Mouse (Mus musculus) heart, embryonic 13.5 days (tissue): Measurements from ENCODE around the gene Abcc4. TPM values are rescaled to one million over a fixed set of nuclear protein-coding genes. Genes with fewer than 3 reads are reported as not detected.

ENCODE experiments used
- ATAC-seq: fragments of 200-750 bp; cut with Nextera tagmentation; 2 replicates; pipeline ENCODE4 v1.8.0; 2017; ENCODE audit warnings: moderate TSS enrichment; ENCODE audit not compliant: insufficient number of reproducible peaks, low FRiP score, low TSS enrichment; ENCODE audit errors: extremely low read depth
- H3K27ac ChIP-seq: fragments of 300-500 bp; sonication (generic); replicated peaks from 2 replicates; pipeline ENCODE4 v1.5.1; 2015; ENCODE audit warnings: moderate library complexity, mild to moderate bottlenecking, inconsistent platforms
- H3K27me3 ChIP-seq: fragments of 300-500 bp; sonication (generic); replicated peaks from 2 replicates; pipeline ENCODE4 v1.6.1; 2015; ENCODE audit warnings: mild to moderate bottlenecking, inconsistent platforms
- H3K36me3 ChIP-seq: fragments of 300-500 bp; sonication (generic); 2 replicates; pipeline ENCODE4 v1.6.1; 2015; ENCODE audit warnings: mild to moderate bottlenecking, inconsistent platforms
- H3K4me1 ChIP-seq: fragments of 300-500 bp; sonication (generic); 2 replicates; pipeline ENCODE4 v1.6.1; 2015; ENCODE audit warnings: inconsistent platforms
- H3K4me2 ChIP-seq: fragments of 300-500 bp; sonication (generic); 2 replicates; pipeline ENCODE4 v1.6.1; 2015; ENCODE audit warnings: inconsistent platforms, mild to moderate bottlenecking, moderate library complexity
- H3K4me3 ChIP-seq: fragments of 300-500 bp; sonication (generic); 2 replicates; pipeline ENCODE4 v1.5.1; 2015; ENCODE audit warnings: moderate library complexity, mild to moderate bottlenecking, inconsistent platforms
- H3K9ac ChIP-seq: fragments of 300-500 bp; sonication (generic); 2 replicates; pipeline ENCODE4 v1.6.1; 2015; ENCODE audit warnings: inconsistent platforms, mild to moderate bottlenecking, moderate library complexity
- H3K9me3 ChIP-seq: fragments of 300-500 bp; sonication (generic); 2 replicates; pipeline ENCODE4 v1.6.1; 2016; ENCODE audit warnings: inconsistent platforms
- WGBS: fragments of 180-500 bp; shearing (Covaris S2); methylation state at CpG from one replicate; pipeline ENCODE4 v1.1.7; 2015; ENCODE audit warnings: mixed read lengths; 5-methylcytosine and 5-hydroxymethylcytosine counted together
- polyA plus RNA-seq: library from polyadenylated mRNA; unstranded; fragments of >200 nt; fragmentation: Nextera tagmentation; extraction: Ambion mirVana; gene quantifications from 2 replicates; pipeline ENCODE4 v1.2.1, GENCODE M21; 2015

Gene Abcc4
- polyA plus RNA-seq, 1 experiment from 2014 or later, result 1.8 TPM

DNA sequence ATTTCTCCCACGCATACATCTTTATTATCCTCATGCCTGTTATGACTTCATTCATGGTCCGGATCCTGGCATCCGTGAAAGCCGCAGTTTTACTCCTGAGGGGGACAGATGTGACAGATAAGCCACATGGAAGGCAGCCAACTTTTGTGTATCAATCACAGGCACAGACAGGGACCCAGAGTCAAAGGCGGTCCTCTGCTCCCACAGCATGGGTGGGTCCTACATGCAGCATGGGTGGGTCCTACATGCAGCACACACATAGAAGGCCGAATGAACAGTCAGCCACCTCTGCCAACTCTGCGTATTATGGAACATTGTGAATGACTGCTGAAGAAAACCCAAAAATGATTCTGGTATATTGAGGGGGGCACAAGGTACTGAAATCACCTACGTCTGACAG, 76.4 kb downstream of the Abcc4 start:
- no peak overlapping the region for H3K4me3 ChIP-seq
- no peaks in the 10 kb centered on the region for H3K27me3 ChIP-seq
- no peaks in the 10 kb centered on the region for H3K36me3 ChIP-seq
- no peaks in the 10 kb centered on the region for H3K4me1 ChIP-seq
- no peak overlapping the region for H3K9ac ChIP-seq
- no peaks in the 10 kb centered on the region for H3K9me3 ChIP-seq
- no peak overlapping the region for H3K4me2 ChIP-seq
- no peak for ATAC-seq
- no peak overlapping the region for H3K27ac ChIP-seq
- WGBS, result 78% methylated on average over 8 of the region's 8 CpGs

DNA sequence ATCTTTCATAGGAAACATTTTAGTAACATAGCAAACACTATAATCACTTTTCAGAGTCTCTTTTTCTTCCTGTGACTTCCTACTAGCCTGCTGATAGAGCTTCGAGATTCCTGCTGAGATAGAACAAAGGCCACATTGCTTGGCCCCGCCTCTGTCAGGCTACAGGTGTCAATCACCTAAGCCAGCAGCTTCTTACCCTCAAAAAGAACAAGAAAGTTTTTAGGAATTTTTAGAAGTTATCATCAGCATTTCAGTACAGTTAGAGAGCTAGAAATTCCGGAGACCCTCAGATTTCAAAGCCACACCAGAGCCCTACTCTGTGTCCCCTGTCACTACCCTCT, 84.6 kb downstream of the Abcc4 start:
- no peak for ATAC-seq
- 55% methylated on average over 3 of the region's 3 CpGs for WGBS
- Histone ChIP-seq H3K36me3 (no peaks in the 10 kb centered on the region), H3K4me3 (no peak overlapping the region), H3K4me2 (no peak overlapping the region), H3K4me1 (peaks cover 12% of the 10 kb centered on the region), H3K27me3 (no peaks in the 10 kb centered on the region), H3K27ac (no peak overlapping the region), H3K9ac (no peak overlapping the region), H3K9me3 (no peaks in the 10 kb centered on the region)

DNA sequence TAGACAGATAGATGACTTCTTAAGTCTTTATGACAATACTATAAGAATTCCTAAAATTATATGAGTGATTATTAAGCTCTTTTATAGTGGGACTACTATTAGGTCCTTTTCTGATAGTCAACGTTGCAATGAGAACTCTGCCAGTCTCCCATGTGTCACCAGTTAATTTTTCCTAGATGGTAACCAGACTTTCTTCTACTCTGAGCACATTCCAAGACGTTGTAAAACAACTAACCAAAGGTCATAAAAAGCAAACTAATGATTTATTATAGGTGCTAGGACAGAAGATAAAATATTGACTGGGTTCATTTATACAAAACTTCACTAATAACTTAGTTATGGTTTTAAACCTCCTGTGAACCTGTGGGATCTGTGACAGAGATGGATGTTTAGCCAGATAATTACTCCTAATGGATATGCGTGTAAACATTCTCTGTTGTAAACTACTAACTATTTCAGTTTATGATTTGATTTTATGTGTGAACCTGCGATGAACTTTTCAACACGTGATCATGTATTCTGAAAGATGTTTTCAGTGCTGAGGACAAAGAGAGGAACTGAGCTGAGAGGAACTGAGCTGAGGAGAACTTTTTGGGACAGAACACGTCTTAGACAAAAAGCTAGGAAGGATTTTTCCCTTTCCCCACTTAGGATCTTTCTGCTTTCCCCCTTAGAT, 85.1 kb downstream of the Abcc4 start:
- H3K9me3 ChIP-seq, result no peaks in the 10 kb centered on the region
- ATAC-seq, result no peak
- no peaks in the 10 kb centered on the region for H3K27me3 ChIP-seq
- H3K36me3 ChIP-seq, result no peaks in the 10 kb centered on the region
- WGBS, result 79% methylated on average over 6 of the region's 6 CpGs
- no peak overlapping the region for H3K4me3 ChIP-seq
- H3K27ac ChIP-seq, result no peak overlapping the region
- no peak overlapping the region for H3K9ac ChIP-seq
- H3K4me2 ChIP-seq, result no peak overlapping the region
- H3K4me1 ChIP-seq, result peaks cover 12% of the 10 kb centered on the region

DNA sequence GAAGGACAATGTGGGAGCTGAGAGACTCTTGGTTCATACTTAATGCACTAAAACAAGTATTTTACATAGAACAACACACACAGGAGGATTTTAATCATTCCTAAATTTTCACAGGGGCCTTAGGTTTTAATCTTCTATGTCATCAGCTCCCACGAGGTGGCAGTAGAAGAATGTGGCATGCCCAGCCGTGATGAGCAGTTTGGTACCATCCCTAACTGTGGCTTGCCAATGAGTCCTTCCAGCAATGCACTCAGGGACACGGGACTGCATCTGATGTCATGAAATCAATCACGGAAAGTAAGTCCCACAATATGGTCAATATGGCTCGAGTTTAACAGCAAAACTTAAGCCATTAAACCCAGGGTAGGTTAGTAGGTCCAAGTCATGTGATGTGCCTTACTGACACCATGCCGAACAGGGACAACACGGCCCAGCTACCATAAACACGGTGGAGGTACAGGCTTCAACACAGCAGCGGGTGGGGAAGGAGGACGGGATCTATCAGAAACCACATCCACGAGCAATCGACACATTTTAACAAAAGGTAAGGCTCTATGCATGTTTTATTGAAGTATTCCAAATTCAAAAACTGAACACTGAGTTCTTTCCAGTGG, 89.2 kb downstream of the Abcc4 start:
- no peak overlapping the region for H3K9ac ChIP-seq
- no peaks in the 10 kb centered on the region for H3K9me3 ChIP-seq
- WGBS, result 69% methylated on average over 12 of the region's 12 CpGs
- no peaks in the 10 kb centered on the region for H3K36me3 ChIP-seq
- no peak overlapping the region for H3K4me2 ChIP-seq
- H3K27ac ChIP-seq, result no peak overlapping the region
- no peak for ATAC-seq
- no peak overlapping the region for H3K4me3 ChIP-seq
- peaks cover 12% of the 10 kb centered on the region for H3K4me1 ChIP-seq
- H3K27me3 ChIP-seq, result no peaks in the 10 kb centered on the region

DNA sequence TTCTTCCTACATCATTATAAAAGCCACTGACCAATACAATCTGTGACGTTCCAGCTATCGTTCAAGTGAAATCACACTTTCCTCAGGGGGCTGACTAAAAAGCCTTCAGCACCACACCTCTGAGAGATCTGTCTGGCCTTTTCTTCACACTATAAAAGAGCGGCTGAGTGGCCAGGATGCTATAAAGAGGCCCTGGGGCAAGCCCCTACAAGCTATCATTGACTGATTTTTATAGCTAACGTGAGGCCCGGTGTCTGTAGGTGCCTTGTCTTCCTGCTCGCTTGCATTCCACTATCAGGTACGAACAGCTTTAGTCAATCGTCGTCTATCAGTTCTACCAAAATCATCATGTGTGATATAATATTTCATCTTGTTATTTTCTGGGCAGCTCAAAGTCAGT, 92.3 kb downstream of the Abcc4 start:
- H3K4me3 ChIP-seq, result no peak overlapping the region
- no peak for ATAC-seq
- no peak overlapping the region for H3K4me2 ChIP-seq
- H3K27ac ChIP-seq, result no peak overlapping the region
- H3K4me1 ChIP-seq, result peaks cover 2% of the 10 kb centered on the region; the same call in 1 of the 2 replicates
- no peak overlapping the region for H3K9ac ChIP-seq
- H3K9me3 ChIP-seq, result no peaks in the 10 kb centered on the region
- H3K36me3 ChIP-seq, result no peaks in the 10 kb centered on the region
- no peaks in the 10 kb centered on the region for H3K27me3 ChIP-seq
- 60% methylated on average over 9 of the region's 9 CpGs for WGBS

DNA sequence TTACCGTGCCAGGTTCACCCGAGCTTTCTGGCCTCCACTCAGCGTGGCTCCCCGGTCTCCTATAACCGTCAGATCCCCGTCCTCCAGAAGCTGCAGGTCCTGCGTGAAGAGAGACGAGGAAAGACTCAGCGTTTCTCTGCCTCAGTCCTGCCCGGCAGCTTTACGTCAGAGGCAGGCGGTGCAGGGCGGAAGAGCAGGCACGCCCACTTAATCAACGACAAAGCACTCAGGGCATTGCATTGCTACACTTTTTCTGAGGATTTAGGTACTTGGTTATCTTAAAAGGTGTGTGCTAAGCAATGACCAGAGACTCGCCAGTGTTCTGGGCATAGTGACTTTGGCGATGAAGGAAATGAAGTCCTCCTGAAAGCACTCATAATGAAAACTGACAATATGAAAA, 94.3 kb downstream of the Abcc4 start:
- Histone ChIP-seq H3K9ac (no peak overlapping the region), H3K36me3 (no peaks in the 10 kb centered on the region), H3K9me3 (no peaks in the 10 kb centered on the region), H3K27me3 (no peaks in the 10 kb centered on the region), H3K4me3 (no peak overlapping the region), H3K27ac (no peak overlapping the region), H3K4me2 (no peak overlapping the region), H3K4me1 (no peaks in the 10 kb centered on the region)
- 70% methylated on average over 17 of the region's 17 CpGs for WGBS
- no peak for ATAC-seq

DNA sequence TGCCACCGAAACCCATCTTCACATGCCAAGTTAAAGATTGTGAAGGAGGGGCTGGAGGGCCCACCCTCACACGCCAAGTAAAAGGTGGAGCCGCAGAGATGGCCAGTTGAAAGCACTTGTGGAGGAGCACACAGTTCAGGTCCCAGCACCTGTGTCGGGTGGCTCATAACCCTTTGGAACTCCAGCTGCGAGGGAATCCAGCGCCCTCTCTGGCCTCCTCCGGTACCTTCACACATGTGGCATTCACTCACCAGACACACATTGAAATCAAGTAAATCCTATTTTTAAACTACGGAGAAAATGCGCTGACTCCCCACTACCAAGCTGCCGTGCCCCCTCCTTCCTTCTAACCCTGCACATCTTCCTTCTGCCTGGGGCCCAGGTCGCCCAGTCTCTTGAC, 95.2 kb downstream of the Abcc4 start:
- no peaks in the 10 kb centered on the region for H3K9me3 ChIP-seq
- no peak overlapping the region for H3K4me2 ChIP-seq
- no peaks in the 10 kb centered on the region for H3K27me3 ChIP-seq
- no peaks in the 10 kb centered on the region for H3K36me3 ChIP-seq
- H3K9ac ChIP-seq, result no peak overlapping the region
- WGBS, result 92% methylated on average over 11 of the region's 11 CpGs
- H3K27ac ChIP-seq, result no peak overlapping the region
- H3K4me3 ChIP-seq, result no peak overlapping the region
- no peaks in the 10 kb centered on the region for H3K4me1 ChIP-seq
- ATAC-seq, result no peak

DNA sequence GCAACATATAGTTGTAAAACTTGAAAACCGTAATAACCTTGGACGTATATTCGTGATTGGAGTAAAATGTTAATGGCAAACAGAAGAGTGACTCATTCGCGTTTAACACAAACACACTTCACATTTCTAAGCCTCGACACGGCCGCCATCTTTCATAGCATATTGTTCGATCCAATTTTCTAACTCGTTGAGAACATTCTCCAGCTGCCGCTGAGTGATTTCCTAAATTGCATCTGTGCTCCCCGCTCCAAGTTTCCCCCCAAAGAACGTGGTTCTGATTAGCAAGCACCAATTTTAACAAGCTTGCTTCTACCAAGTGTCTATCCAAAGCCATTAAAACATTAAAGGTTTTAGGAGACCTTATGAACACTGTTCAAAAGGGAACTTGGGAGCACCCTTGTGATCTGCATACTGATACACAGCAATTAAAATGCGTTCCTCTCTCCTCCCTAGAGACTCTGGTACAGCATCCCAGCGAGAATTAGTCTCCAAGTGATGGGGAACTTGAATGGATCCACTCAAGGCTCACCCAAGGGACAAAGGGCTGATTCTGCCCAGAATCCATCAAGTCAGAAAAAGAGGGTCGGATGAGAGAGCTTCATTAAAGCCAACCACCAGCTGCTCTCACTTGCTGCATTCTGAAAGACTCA, 97.1 kb downstream of the Abcc4 start:
- no peaks in the 10 kb centered on the region for H3K4me1 ChIP-seq
- H3K9ac ChIP-seq, result no peak overlapping the region
- H3K4me2 ChIP-seq, result no peak overlapping the region
- 80% methylated on average over 16 of the region's 16 CpGs for WGBS
- no peaks in the 10 kb centered on the region for H3K27me3 ChIP-seq
- no peak for ATAC-seq
- H3K36me3 ChIP-seq, result no peaks in the 10 kb centered on the region
- H3K4me3 ChIP-seq, result no peak overlapping the region
- H3K9me3 ChIP-seq, result no peaks in the 10 kb centered on the region
- H3K27ac ChIP-seq, result no peak overlapping the region

DNA sequence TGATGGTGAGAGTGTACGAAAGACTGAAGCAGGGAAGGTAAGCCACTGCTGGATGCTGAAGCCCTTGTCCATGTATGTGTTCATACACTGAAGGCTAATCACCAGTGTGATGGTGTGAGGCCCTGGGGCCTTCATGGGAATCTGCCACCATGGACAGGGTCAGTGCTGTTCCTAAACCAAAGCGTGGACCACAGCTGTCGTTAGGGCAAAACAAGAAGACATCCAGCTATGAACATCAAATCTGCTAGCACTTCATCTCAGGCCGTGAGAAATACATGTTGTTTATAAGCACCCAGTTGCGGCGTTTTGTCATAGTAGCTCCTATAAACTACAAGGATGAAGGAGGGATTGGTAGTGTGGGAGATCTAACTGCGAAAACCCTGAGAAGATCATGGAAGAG, 97.7 kb downstream of the Abcc4 start:
- H3K36me3 ChIP-seq, result no peaks in the 10 kb centered on the region
- no peak overlapping the region for H3K4me3 ChIP-seq
- H3K9me3 ChIP-seq, result no peaks in the 10 kb centered on the region
- no peak overlapping the region for H3K4me2 ChIP-seq
- no peaks in the 10 kb centered on the region for H3K4me1 ChIP-seq
- H3K27me3 ChIP-seq, result no peaks in the 10 kb centered on the region
- no peak for ATAC-seq
- no peak overlapping the region for H3K9ac ChIP-seq
- H3K27ac ChIP-seq, result no peak overlapping the region
- 87% methylated on average over 7 of the region's 7 CpGs for WGBS

DNA sequence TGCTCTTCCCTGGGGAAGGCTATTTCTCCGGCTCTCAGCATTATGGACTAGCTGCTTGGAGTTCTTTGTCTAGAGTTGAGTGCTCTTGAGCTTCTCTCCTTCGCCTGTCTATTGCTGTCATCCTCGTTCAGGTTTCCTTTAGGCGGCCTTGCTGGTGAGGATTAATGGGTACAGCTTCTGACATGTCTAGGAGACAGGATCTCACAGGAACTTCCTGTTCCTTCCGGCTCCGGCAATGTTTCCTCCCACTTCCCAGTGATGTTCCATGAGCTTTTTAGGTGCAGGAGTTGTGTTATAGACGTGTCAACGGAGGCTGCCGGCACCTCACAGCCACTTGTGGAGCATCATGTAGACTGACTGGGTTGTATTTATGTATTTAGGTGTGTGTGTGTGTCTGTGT, 99.5 kb downstream of the Abcc4 start:
- H3K36me3 ChIP-seq, result no peaks in the 10 kb centered on the region
- no peak overlapping the region for H3K4me3 ChIP-seq
- WGBS, result 79% methylated on average over 9 of the region's 9 CpGs
- H3K9me3 ChIP-seq, result no peaks in the 10 kb centered on the region
- H3K27ac ChIP-seq, result no peak overlapping the region
- H3K4me1 ChIP-seq, result no peaks in the 10 kb centered on the region
- H3K4me2 ChIP-seq, result no peak overlapping the region
- no peak for ATAC-seq
- H3K9ac ChIP-seq, result no peak overlapping the region
- H3K27me3 ChIP-seq, result no peaks in the 10 kb centered on the region

DNA sequence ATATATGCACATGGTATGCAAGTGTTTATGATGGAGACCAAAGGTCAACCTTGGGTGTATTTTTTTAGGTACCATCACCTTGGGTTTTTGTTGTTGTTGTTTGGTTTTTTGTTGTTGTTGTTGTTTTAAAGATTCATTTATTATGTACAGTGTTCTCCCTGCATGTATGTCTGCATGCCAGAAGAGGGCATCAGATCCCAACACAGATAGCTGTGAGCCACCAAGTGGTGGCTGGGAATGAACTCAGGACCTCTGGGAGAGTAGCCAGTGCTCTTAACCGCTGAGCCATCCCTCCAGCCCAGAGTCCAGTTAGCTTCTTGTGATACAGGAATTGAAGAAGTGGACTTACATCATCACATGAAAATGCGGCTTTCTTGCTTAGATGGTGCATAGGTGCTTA, 101.1 kb downstream of the Abcc4 start:
- Histone ChIP-seq H3K27ac (no peak overlapping the region), H3K4me1 (no peaks in the 10 kb centered on the region), H3K27me3 (no peaks in the 10 kb centered on the region), H3K4me2 (no peak overlapping the region), H3K36me3 (no peaks in the 10 kb centered on the region), H3K9ac (no peak overlapping the region), H3K4me3 (no peak overlapping the region), H3K9me3 (no peaks in the 10 kb centered on the region)
- no peak for ATAC-seq
- 88% methylated on average over 2 of the region's 2 CpGs for WGBS

DNA sequence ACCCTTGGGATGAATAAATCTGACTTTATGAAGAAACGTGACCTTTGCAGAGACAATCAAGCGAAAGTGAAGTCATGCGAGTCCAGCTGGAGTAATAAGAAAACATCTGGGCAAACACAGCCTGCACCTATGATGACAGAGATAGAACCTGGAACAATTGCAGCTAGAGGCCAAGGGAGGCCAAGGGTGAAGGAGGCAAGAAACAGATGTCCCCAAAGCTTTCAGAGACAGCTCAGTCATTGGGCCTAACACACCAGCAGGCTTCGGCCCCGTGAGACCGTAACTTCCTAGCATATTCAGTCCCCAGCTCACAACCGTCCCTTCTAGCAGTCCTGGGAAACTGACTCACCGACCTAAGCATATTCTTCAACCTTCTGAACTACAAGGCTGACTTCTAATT, 104.0 kb downstream of the Abcc4 start:
- Histone ChIP-seq H3K4me3 (no peak overlapping the region), H3K27ac (no peak overlapping the region), H3K9ac (no peak overlapping the region), H3K36me3 (no peaks in the 10 kb centered on the region), H3K27me3 (no peaks in the 10 kb centered on the region), H3K4me2 (no peak overlapping the region), H3K9me3 (no peaks in the 10 kb centered on the region), H3K4me1 (no peaks in the 10 kb centered on the region)
- ATAC-seq, result no peak
- 59% methylated on average over 8 of the region's 8 CpGs for WGBS
